Mouse (Mus musculus): ENCODE data around the gene Mroh3. TPM values are rescaled to one million over a fixed set of nuclear protein-coding genes. Genes with fewer than 3 reads are reported as not detected.

The Mroh3 gene
- total RNA-seq, 2 experiments from 2014 or later, result 1.3 to 1.5 TPM

GRCm38 (mm10) chr1:136138191-136138830 is 74.3 kb downstream of the Mroh3 start:
- peak overlapping the region; percentile 95 for H3K27ac ChIP-seq
- DNase-seq (ENCODE audit: low spot score in 2 of 2), result no peak
- TF ChIP-seq CTCF (conservative IDR thresholded peaks at IDR 0.05), result no peak
- no peak overlapping the region for H3K4me3 ChIP-seq

DNA sequence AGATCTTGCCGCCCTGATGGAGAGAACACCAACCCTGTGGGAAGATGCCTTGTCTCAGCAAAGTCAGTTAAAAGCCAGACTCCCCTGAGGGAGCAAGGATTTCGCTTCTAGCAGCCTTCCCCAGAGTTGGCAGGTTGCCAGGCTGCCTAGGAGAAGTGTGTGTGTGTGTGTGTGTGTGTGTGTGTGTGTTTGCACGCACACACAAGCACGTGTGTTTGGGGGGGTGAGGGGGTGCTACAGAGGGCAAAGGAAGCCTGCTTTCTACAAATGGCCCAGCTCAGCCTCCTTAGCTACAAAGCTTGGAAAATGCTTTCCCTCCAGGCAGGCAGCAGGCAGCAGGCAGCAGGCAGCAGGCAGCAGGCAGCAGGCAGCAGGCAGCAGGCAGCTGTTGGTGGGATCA is 75.1 kb downstream of the Mroh3 start:
- no peak for TF ChIP-seq CTCF (conservative IDR thresholded peaks at IDR 0.05)
- Histone ChIP-seq H3K27ac (peak overlapping the region; percentile 95), H3K4me3 (no peak overlapping the region)
- DNase-seq (ENCODE audit: low spot score in 2 of 2), result no peak

GRCm38 (mm10) chr1:136137071-136137531 is 75.5 kb downstream of the Mroh3 start:
- Histone ChIP-seq H3K4me3 (no peak overlapping the region), H3K27ac (peak overlapping the region; percentile 95)
- DNase-seq (ENCODE audit: low spot score in 2 of 2), result no peak
- no peak for TF ChIP-seq CTCF (conservative IDR thresholded peaks at IDR 0.05)

DNA sequence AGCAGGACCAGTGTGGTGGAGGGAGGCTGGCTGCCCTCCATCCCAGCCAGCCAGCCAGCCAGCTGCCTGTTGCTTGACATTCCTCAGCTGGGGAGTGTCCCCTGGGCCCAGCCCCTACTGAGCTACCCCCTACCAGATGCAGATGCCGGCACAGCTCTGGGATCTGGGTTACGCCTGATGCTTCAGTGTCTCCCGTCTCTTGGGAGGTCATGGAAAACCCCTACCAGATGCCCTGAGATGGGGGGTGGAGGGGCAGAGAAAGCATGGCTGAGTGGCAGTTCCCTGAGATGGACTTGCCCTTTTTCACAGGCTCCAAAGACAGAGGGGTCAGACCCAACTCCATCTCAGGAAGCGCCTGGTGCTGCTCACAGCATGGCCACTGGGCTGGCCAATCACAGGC is 76.1 kb downstream of the Mroh3 start:
- peak overlapping the region; percentile 95 for H3K27ac ChIP-seq
- DNase-seq (ENCODE audit: low spot score in 2 of 2), result no peak
- no peak for TF ChIP-seq CTCF (conservative IDR thresholded peaks at IDR 0.05)

DNA sequence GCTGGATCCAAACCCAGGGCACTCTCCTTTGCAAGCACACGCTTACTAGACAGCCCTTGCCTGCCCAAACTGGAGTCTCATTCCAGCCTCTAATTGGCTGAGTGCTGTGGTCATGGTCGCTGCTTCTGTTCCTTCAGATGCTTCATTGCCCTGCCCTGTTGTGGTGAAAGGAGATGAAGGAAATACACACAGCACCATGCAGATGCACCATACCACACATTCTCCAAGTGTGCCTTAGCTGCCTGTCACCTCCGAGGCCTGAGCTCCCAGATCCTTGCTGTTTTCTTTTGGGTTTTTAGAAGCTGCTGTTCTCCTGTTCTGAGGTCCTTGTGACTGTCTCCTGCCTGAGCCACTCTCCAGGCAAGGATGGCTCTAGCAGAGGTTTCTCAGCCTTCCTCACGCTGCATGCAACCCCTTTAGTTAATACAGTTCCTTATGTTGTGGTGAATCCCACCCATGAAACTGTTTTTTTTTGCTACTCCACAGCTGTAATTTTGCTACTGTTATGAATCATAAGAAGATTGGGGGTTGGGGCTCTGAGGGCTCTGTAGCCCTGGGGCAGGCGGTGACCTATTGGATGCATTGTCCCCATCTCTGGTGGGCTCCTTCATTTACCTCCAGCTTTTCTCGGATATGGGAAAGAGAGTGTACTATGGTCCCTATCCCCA is 76.7 kb downstream of the Mroh3 start:
- H3K4me3 ChIP-seq, result no peak overlapping the region
- TF ChIP-seq CTCF (conservative IDR thresholded peaks at IDR 0.05), result no peak
- no peak for DNase-seq (ENCODE audit: low spot score in 2 of 2)
- peak overlapping the region; percentile 95 for H3K27ac ChIP-seq

More for the DNA sequence above, 76.1 kb downstream of the Mroh3 start:
- H3K4me3 ChIP-seq, result no peak overlapping the region

GRCm38 (mm10) chr1:136135046-136135445 is 77.6 kb downstream of the Mroh3 start:
- Histone ChIP-seq H3K4me3 (no peak overlapping the region), H3K27ac (peak overlapping the region; percentile 95; the same call in 1 of the 2 replicates)
- no peak for DNase-seq (ENCODE audit: low spot score in 2 of 2)
- no peak for TF ChIP-seq CTCF (conservative IDR thresholded peaks at IDR 0.05)

GRCm38 (mm10) chr1:136134547-136134946 is 78.1 kb downstream of the Mroh3 start:
- no peak for DNase-seq (ENCODE audit: low spot score in 2 of 2)
- Histone ChIP-seq H3K4me3 (no peak overlapping the region), H3K27ac (peak overlapping the region; percentile 96; the same call in 1 of the 2 replicates)
- no peak for TF ChIP-seq CTCF (conservative IDR thresholded peaks at IDR 0.05)

DNA sequence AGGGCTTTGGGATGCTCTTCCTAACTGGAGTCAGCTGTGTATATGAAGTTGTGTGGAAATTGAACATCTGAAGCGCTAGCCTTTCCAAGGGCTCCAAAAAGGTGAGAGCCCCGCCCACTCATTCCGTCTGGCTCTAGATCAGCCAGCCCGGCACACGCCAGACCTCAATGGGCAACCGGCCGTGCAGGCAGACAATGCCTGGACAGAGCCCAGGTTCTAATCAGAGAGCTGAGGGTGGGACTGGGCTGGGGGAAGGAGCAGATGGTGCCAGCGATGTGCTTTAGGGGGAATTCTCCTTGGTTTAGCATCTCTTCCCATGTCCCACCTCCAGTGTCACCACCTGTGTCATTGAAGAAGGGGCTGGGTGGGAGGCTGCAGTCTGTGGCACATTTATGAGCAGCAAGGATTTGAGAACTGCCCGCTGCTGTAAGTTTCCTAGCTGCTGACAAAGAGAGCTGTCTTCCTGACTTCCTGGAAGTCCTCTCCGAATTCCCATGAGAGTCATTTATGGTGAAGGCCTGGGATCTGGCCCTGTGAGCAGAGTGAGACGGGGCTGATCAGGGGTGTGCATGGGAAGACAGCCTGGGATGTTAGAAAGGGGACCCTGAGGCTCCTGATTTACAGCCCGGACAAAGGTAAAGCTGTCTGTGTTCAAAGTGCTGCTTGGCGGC is 78.9 kb downstream of the Mroh3 start:
- no peak for TF ChIP-seq CTCF (conservative IDR thresholded peaks at IDR 0.05)
- peak overlapping the region; percentile 96 for H3K27ac ChIP-seq
- no peak for DNase-seq (ENCODE audit: low spot score in 2 of 2)
- H3K4me3 ChIP-seq, result peak overlapping the region; percentile 75

GRCm38 (mm10) chr1:136132386-136133201 is 80.0 kb downstream of the Mroh3 start:
- peak overlapping the region; percentile 96 for H3K27ac ChIP-seq
- DNase-seq (ENCODE audit: low spot score in 2 of 2), result no peak

More at GRCm38 (mm10) chr1:136132386-136133201, 80.0 kb downstream of the Mroh3 start:
- peak overlapping the region; percentile 75 for H3K4me3 ChIP-seq
- TF ChIP-seq CTCF (conservative IDR thresholded peaks at IDR 0.05), result no peak

Other genes with a start within 250 kb of the Mroh3 start
- gene Igfn1, start 206.5 kb downstream of the Mroh3 start, total RNA-seq (2021), result under 1 TPM; 0.15 to 0.36 TPM
- 10 to 100 TPM; 69.5 to 85.7 TPM for gene Tmem9, start 204.7 kb downstream of the Mroh3 start, total RNA-seq (2021)
- gene Ascl5, start 162.0 kb downstream of the Mroh3 start, total RNA-seq (2021), result not detected
- under 1 TPM; 0.49 to 0.77 TPM for gene Cacna1s, start 160.1 kb downstream of the Mroh3 start, total RNA-seq (2021)
- 10 to 100 TPM; 33.9 to 36.5 TPM for gene Kif21b, start 81.4 kb downstream of the Mroh3 start, total RNA-seq (2021)
- gene Inava, start 21.4 kb upstream of the Mroh3 start, total RNA-seq (2021), result 1 to 10 TPM; 3.0 to 3.2 TPM
- 1 to 10 TPM; 5.0 to 5.5 TPM for gene Gpr25, start 48.0 kb upstream of the Mroh3 start, total RNA-seq (2021)
- 100 to 1,000 TPM; 132 to 141 TPM for gene Camsap2, start 133.3 kb upstream of the Mroh3 start, total RNA-seq (2021)
- 10 to 100 TPM in 1 of 2 experiments, 1 to 10 TPM in 1; 9.7 to 11.2 TPM for gene Ddx59, start 202.4 kb upstream of the Mroh3 start, total RNA-seq (2021)

Data from layer of hippocampus, adult 2 months (tissue).